Mouse (Mus musculus) limb, embryonic 15.5 days (tissue): Measurements from ENCODE around the gene Myo1d. TPM values are rescaled to one million over a fixed set of nuclear protein-coding genes. Genes with fewer than 3 reads are reported as not detected.
A peak's percentile ranks its signal among the peaks of the same experiment; 100 is the strongest.

Experiments used
- ATAC-seq: fragments of 200-750 bp; cut with Nextera tagmentation; 2 replicates; pipeline ENCODE4 v1.8.0; 2017; ENCODE audit warnings: low read depth, moderate TSS enrichment; ENCODE audit not compliant: insufficient number of reproducible peaks, low FRiP score, low TSS enrichment
- H3K27ac ChIP-seq: fragments of 300-500 bp; sonication (generic); 2 replicates; pipeline ENCODE4 v1.5.1; 2015; ENCODE audit warnings: moderate library complexity, mild to moderate bottlenecking, inconsistent platforms
- H3K27me3 ChIP-seq: fragments of 300-500 bp; sonication (generic); 2 replicates; pipeline ENCODE4 v1.6.1; 2015; ENCODE audit warnings: inconsistent platforms
- H3K36me3 ChIP-seq: fragments of 300-500 bp; sonication (generic); 2 replicates; pipeline ENCODE4 v1.6.1; 2015; ENCODE audit warnings: inconsistent platforms
- H3K4me1 ChIP-seq: fragments of 300-500 bp; sonication (generic); 2 replicates; pipeline ENCODE4 v1.6.1; 2015; ENCODE audit warnings: inconsistent platforms
- H3K4me2 ChIP-seq: fragments of 300-500 bp; sonication (generic); 2 replicates; pipeline ENCODE4 v1.6.1; 2015; ENCODE audit warnings: mild to moderate bottlenecking, inconsistent platforms
- H3K4me3 ChIP-seq: fragments of 300-500 bp; sonication (generic); 2 replicates; pipeline ENCODE4 v1.5.1; 2015; ENCODE audit warnings: mild to moderate bottlenecking, inconsistent platforms
- H3K9ac ChIP-seq: fragments of 300-500 bp; sonication (generic); 2 replicates; pipeline ENCODE4 v1.6.1; 2015; ENCODE audit warnings: inconsistent platforms
- H3K9me3 ChIP-seq: fragments of 300-500 bp; sonication (generic); 2 replicates; pipeline ENCODE4 v1.6.1; 2016; ENCODE audit warnings: inconsistent platforms
- WGBS: fragments of 180-500 bp; shearing (Covaris S2); methylation state at CpG from one replicate; pipeline ENCODE4 v1.1.7; 2015; 5-methylcytosine and 5-hydroxymethylcytosine counted together
- polyA plus RNA-seq: library from polyadenylated mRNA; unstranded; fragments of >200 nt; fragmentation: Nextera tagmentation; extraction: Ambion mirVana; gene quantifications from 2 replicates; pipeline ENCODE4 v1.2.1, GENCODE M21; 2015

Gene Myo1d
- polyA plus RNA-seq, 1 experiment from 2014 or later, result 10.3 TPM

DNA sequence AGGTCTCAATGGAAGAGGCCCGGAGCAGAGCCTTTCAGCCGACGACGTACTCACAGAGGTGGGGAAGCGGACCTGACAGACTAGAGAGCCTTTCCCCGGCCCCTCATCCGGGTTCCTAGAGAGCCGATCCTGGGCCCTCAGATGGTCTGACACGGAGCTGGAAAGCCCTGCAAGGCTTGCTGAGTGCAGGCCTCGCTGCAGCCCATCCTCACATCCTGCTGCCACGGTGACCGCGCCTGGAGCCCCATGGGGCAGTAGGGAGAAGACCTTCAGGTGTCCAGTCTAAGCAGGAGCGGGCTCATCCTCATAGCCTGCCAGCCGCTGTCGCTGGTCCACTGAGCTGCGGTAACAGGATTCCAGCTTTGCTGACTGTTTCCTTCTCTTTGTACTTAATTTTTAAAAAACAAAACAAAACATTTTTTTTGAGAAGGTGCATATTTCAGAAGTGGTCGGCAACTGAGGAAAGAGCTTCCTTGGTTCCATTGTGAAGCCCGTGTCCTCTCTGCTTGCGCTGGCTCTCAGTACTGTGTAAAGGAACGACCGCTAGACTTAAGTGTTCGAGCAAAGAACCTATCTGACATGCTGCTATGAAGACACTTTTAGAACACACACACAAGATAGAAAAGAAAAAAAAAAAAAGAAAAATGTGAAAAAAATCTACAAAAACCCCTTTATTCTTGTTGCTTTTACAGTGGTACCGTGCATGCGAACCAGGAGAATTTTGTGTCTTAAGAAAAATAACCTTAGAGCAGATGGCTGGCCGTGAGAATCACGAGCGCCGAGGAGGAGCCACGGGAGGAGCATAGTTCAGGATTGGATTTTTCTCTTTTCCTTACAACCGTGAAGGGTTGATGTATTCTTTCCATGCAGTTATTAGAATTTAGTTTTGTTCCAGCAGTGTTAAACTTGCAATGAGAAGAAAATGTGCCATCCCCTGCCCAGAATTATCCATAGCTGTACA is 299.6 kb downstream of the Myo1d start:
- ATAC-seq, result no peak
- WGBS, result 79% methylated on average over 31 of the region's 31 CpGs
- Histone ChIP-seq H3K27me3 (no peaks in the 10 kb centered on the region; the same call in 1 of the 2 replicates), H3K9me3 (no peaks in the 10 kb centered on the region), H3K4me3 (peak overlapping the region; percentile 79), H3K4me1 (peaks cover 41% of the 10 kb centered on the region), H3K36me3 (0 out of 2 replicates have a peak, but pooled peaks cover 4% of the 10 kb centered on the region), H3K9ac (no peak overlapping the region), H3K27ac (no peak overlapping the region), H3K4me2 (0 out of 2 replicates have a peak overlapping the region, but pooled peaks have one; percentile 98)

DNA sequence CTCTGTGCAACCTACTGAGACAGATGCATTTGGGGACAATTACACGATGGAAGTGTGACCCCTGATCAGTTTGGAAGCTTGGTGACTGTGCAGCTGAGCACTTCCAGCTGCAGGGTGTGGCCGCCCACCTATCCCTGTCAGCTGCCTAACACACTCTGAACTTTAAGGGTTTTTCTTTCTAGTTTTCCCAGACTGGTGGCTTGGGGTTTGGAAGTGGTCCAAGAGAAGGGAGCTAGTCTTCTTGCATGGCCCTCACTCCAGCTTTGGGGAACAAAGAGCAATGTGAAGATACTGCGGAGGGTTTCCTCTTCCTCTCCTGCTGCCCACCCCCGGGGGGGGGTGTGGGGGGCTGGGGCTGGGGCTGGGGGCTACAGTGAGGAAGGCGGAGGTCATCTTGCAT is 300.4 kb downstream of the Myo1d start:
- peak overlapping the region; percentile 79 for H3K4me3 ChIP-seq
- H3K27me3 ChIP-seq, result no peaks in the 10 kb centered on the region; the same call in 1 of the 2 replicates
- H3K9me3 ChIP-seq, result no peaks in the 10 kb centered on the region
- WGBS, result 51% methylated on average over 5 of the region's 5 CpGs
- no peak overlapping the region for H3K9ac ChIP-seq
- H3K4me1 ChIP-seq, result peaks cover 41% of the 10 kb centered on the region
- no peak for ATAC-seq
- H3K36me3 ChIP-seq, result peaks cover 6% of the 10 kb centered on the region; the same call in 1 of the 2 replicates
- H3K27ac ChIP-seq, result no peak overlapping the region
- peak overlapping the region; percentile 98 for H3K4me2 ChIP-seq

DNA sequence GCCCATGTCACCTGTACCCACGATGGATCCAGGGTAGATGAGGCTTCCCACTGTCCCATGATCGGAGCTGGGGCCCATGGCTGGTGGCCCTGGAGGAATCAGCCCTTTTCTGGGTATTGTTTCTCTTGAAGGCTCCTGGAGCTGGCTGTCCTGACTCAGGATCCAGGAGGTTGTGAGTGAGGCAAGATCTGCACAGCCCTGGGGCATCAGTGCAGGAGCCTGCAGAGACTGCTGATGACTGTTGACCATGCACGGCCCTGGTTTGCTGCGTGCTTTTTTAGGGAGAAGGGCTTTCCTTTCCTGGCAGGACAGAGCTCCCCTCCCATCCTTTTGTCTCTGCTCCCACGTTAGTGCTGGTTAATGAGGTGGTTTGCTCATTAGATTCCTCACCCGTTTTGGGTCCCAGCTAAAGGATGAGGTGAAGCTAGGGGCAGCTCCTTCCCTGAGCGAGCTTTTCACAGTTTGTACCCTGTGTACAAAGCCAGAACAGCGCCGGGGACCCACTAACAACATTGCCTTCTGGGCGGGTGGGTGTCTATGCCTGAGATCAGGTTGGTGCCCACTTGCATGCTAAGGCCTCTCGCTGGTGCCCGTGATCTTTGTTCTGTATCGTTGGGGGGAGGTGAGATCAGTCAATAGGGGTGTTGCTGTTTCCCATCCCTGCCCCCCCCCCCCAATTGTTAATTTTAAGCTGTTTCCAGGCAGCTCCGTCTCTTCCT is 301.0 kb downstream of the Myo1d start:
- Histone ChIP-seq H3K36me3 (peaks cover 11% of the 10 kb centered on the region; the same call in 1 of the 2 replicates), H3K4me3 (peak overlapping the region; percentile 79), H3K4me2 (peak overlapping the region; percentile 98), H3K27me3 (no peaks in the 10 kb centered on the region; the same call in 1 of the 2 replicates), H3K27ac (no peak overlapping the region), H3K4me1 (peaks cover 41% of the 10 kb centered on the region), H3K9ac (no peak overlapping the region), H3K9me3 (no peaks in the 10 kb centered on the region)
- 61% methylated on average over 14 of the region's 14 CpGs for WGBS
- no peak for ATAC-seq

DNA sequence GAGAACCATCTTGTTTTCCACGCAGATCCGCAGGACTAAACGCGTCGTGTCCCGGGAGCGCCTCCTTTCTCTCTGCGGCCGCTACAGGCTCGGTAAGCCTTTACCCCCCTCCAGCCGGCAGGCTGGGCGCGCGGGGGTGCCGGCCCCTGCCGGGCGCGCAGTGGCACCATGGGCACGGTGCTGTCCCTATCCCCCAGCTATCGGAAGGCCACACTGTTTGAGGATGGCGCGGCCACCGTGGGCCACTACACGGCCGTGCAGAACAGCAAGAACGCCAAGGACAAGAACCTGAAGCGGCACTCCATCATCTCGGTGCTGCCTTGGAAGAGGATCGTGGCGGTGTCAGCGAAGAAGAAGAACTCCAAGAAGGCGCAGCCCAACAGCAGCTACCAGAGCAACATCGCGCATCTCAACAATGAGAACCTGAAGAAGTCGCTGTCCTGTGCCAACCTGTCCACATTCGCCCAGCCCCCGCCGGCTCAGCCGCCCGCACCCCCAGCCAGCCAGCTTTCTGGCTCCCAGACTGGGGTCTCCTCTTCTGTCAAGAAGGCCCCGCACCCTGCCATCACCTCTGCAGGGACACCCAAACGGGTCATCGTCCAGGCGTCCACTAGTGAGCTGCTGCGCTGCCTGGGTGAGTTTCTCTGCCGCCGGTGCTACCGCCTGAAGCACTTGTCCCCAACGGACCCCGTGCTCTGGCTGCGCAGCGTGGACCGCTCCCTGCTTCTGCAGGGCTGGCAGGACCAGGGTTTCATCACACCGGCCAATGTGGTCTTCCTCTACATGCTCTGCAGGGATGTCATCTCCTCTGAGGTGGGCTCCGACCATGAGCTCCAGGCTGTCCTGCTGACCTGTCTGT is 302.3 kb downstream of the Myo1d start:
- 13% methylated on average over 55 of the region's 55 CpGs for WGBS
- Histone ChIP-seq H3K4me3 (peak overlapping the region; percentile 79), H3K4me1 (peaks cover 41% of the 10 kb centered on the region), H3K4me2 (peak overlapping the region; percentile 98), H3K9me3 (no peaks in the 10 kb centered on the region), H3K9ac (peak overlapping the region; percentile 51), H3K27me3 (no peaks in the 10 kb centered on the region), H3K36me3 (peaks cover 20% of the 10 kb centered on the region; the same call in 1 of the 2 replicates), H3K27ac (peak overlapping the region; percentile 79)
- ATAC-seq, result 0 out of 2 replicates have a peak, but pooled peaks have one; percentile 4

DNA sequence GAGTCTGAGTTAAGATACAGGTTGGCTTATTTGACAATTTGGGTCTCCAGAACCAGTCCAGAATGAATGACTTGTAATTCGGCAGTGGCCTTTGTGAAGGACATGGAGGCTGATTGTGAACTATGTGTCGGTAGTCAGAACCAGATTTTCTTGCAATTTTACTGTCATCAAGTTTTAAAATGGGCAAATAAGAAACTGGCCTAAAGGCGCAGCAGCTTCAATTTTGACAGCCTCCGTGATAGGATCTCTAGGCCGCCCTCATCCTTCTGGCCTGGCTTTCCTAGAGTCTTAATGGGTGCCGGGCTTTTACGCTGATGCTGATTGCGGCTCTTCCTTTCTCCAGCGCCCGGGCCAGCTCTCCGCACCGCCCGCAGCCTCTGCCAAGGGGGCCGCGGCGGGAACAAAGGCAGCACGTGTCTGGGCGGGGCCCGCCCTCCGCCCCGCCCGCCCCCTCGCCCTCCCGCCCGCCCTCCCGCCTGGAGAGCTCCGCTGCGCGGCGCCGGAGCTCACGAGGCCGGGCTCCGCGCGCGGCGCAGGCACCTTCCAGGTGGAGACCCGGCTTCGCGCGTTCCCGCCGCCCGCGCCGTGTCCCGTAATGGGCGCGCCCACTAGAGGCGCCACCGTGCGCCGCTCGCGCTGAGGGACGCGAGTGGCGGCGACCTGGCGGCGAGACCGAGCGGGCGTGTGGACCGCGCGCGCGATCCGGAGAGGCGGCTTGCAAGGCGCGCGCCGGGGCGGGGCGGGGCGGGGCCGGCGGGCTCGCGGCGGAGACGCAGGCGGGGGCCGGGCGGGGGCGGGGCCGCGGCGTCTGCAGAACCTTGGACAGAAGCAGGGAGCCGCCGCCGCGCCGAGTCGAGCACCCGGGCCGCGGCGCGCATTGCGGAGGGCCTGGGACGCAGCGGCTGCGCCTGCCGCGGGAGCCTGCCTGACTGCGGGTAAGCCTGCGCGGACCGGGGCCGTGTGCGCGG is 303.3 kb downstream of the Myo1d start, which contains the start of gene Cdk5r1:
Gene Cdk5r1, plus strand, starts transcription at position 802 of the 968 bp plus-strand sequence.
- Histone ChIP-seq H3K9ac (peak within 1 kb of the TSS; percentile 51), H3K9me3 (no peaks in the 10 kb centered on the region), H3K4me2 (peak within 1 kb of the TSS; percentile 98), H3K36me3 (peaks cover 25% of the 10 kb centered on the region), H3K27me3 (no peaks in the 10 kb centered on the region), H3K4me1 (peaks cover 41% of the 10 kb centered on the region), H3K4me3 (peak within 1 kb of the TSS; percentile 79), H3K27ac (peak within 1 kb of the TSS; percentile 79)
- WGBS, result 1% methylated on average over 93 of the region's 116 CpGs
- ATAC-seq, result peak; percentile 88

DNA sequence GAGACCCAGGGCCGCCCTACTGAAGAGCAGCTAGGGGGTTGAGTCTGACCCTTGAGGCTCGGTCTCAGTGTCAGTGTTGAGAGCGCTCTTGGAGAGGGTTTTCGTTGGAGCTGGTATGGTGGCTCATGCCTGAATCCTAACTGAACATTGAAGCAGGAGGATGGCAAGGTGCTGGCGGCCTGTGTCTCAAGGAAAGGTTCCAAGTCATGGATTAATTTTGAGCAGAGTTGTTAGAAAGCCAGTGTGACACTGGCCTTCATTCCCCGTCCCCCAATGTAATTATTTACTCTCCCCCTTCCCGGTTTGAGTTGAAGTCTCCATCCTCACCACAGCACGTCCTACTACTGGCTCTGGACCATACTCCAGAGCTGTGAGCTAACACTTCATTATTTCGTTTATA is 304.3 kb downstream of the Myo1d start:
- H3K4me3 ChIP-seq, result no peak overlapping the region

DNA sequence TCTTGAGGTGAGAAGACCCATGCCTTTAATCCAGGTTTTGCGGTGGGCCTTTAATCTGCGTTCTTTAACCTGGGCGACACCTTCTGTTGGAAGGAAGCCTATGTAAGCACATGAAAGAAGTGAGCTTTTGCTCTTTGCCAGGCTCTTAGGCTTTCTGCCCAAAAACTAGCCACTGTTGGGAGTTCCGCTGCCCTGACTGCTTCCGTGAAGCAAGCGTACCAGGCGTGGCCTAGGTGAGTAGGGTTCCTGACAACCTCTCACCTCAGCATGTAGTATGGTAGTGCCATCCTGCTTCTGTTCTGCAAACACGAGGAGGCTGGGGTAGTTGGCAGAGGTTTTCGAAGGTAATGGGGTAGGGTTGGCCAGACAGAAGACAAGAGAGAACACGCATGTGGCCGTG is 305.0 kb downstream of the Myo1d start:
- Histone ChIP-seq H3K9me3 (no peaks in the 10 kb centered on the region), H3K36me3 (peaks cover 35% of the 10 kb centered on the region), H3K4me3 (no peak overlapping the region), H3K27me3 (no peaks in the 10 kb centered on the region), H3K9ac (no peak overlapping the region), H3K27ac (no peak overlapping the region), H3K4me2 (no peak overlapping the region), H3K4me1 (peaks cover 36% of the 10 kb centered on the region)
- ATAC-seq, result no peak
- WGBS, result 82% methylated on average over 11 of the region's 11 CpGs

More for the DNA sequence above, 304.3 kb downstream of the Myo1d start:
- Histone ChIP-seq H3K36me3 (peaks cover 28% of the 10 kb centered on the region), H3K4me1 (peaks cover 38% of the 10 kb centered on the region), H3K27ac (no peak overlapping the region), H3K4me2 (no peak overlapping the region), H3K9ac (no peak overlapping the region), H3K27me3 (no peaks in the 10 kb centered on the region), H3K9me3 (no peaks in the 10 kb centered on the region)
- ATAC-seq, result no peak
- WGBS, result 86% methylated on average over 9 of the region's 9 CpGs

DNA sequence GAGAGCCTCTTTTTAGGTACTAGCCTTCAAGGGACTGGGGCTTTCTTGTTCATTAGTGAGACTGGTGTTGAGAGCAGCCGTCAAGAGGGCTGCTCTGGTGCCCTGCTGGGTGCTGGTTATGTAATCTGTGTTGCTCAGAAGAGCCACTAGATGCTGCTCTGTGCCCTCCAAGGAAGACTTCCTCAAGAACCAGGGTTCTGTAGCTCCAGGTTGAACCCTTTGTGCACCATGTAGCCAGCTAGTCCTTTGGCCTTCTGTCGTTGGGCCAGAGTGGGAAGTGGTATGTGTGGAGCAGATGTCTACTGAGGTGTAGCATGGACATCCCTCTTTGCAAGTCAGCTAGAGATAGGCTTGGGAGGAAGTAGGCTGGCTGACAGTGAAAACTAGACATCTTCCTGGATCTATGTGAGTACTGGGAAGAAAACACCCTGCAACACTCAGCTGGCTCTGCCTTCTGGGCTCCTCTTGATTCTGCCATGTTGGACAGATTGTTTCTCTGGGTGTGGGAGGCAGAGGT is 305.6 kb downstream of the Myo1d start:
- ATAC-seq, result no peak
- no peaks in the 10 kb centered on the region for H3K9me3 ChIP-seq
- H3K4me2 ChIP-seq, result no peak overlapping the region
- no peak overlapping the region for H3K9ac ChIP-seq
- no peak overlapping the region for H3K4me3 ChIP-seq
- H3K27me3 ChIP-seq, result no peaks in the 10 kb centered on the region
- H3K36me3 ChIP-seq, result peaks cover 42% of the 10 kb centered on the region
- no peak overlapping the region for H3K27ac ChIP-seq
- WGBS, result 58% methylated on average over 2 of the region's 2 CpGs
- peaks cover 30% of the 10 kb centered on the region for H3K4me1 ChIP-seq

DNA sequence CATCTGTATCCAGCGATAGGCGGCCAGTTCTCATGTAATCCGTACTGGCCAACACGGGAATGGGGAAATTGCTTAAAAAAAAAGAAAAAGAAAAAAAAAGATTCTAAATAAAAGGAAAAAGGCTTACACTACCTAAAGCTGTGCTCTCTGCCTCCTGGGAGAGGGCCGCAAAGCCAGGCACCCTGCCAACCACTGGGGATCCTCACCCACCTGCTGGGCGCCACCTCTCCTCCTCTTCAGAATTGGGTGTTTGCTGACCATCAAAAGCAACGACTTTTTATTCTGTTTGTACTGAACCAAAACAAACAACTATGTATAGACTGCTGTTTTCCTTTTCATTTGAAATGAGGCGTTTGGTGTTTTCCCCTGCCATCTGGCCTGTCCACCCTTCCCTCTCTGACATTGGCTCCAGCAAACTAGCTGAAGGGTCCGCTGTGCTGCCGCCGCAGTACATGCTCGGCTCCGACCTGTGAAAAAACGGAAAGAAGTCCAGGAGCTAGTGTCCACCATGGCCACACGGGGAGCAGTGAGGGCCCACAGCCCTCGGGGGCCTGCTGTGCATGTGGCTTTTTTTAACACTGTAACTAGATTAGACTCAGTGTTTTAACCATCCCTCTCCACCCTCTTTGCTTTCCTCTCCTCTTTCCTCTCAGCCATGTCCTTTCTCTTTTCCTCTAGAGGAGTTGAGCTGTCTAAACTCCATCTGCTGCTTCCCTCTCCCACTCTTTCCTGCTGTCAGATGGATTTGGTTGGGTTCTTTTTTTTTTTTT is 307.8 kb downstream of the Myo1d start:
- no peak for ATAC-seq
- Histone ChIP-seq H3K36me3 (peaks cover 61% of the 10 kb centered on the region), H3K4me3 (no peak overlapping the region), H3K4me1 (peaks cover 8% of the 10 kb centered on the region), H3K9me3 (no peaks in the 10 kb centered on the region), H3K9ac (no peak overlapping the region), H3K27ac (no peak overlapping the region), H3K4me2 (no peak overlapping the region), H3K27me3 (no peaks in the 10 kb centered on the region)
- 84% methylated on average over 16 of the region's 16 CpGs for WGBS
